Mouse (Mus musculus): ENCODE results near the gene Uvrag. TPM values are rescaled to one million over a fixed set of nuclear protein-coding genes. Genes with fewer than 3 reads are reported as not detected.

The Uvrag gene
- polyA plus RNA-seq, 1 experiment from 2014 or later, result 14.5 TPM

- DNase-seq (ENCODE audit: low spot score) (no peak), ATAC-seq (replicated peaks; ENCODE audit: low FRiP score) (no peak)
- no peak overlapping the region for H3K27ac ChIP-seq (ENCODE audit: low read depth, low read length)
- 81% methylated on average over 8 of the region's 8 CpGs for WGBS
- H3K9ac ChIP-seq (ENCODE audit: low read depth, low read length), result no peak overlapping the region
- no peaks in the 10 kb centered on the region for H3K9me3 ChIP-seq (ENCODE audit: control insufficient read depth, low read length)
- no peaks in the 10 kb centered on the region for H3K27me3 ChIP-seq (replicated peaks; ENCODE audit: control insufficient read depth, insufficient read depth, low read length)
- H3K4me3 ChIP-seq (ENCODE audit: low read depth, low read length), result no peak overlapping the region
- no peaks in the 10 kb centered on the region for H3K4me1 ChIP-seq (replicated peaks; ENCODE audit: control insufficient read depth, insufficient read depth, low read length)
- no peaks in the 10 kb centered on the region for H3K36me3 ChIP-seq (ENCODE audit: control insufficient read depth, insufficient read depth, low read length)
- H3K4me2 ChIP-seq, result no peak overlapping the region
These were observed 183.7 kb downstream of the Uvrag start for GRCm38 (mm10) chr7:98957111-98957741.

GRCm38 (mm10) chr7:98956609-98957008 lies 184.3 kb downstream of the Uvrag start:
- H3K9me3 ChIP-seq (ENCODE audit: control insufficient read depth, low read length), result no peaks in the 10 kb centered on the region
- no peak overlapping the region for H3K9ac ChIP-seq (ENCODE audit: low read depth, low read length)
- H3K27ac ChIP-seq (ENCODE audit: low read depth, low read length), result no peak overlapping the region
- H3K27me3 ChIP-seq (replicated peaks; ENCODE audit: control insufficient read depth, insufficient read depth, low read length), result no peaks in the 10 kb centered on the region
- DNase-seq (ENCODE audit: low spot score) (no peak), ATAC-seq (replicated peaks; ENCODE audit: low FRiP score) (no peak)
- no peak overlapping the region for H3K4me3 ChIP-seq (ENCODE audit: low read depth, low read length)
- WGBS, result 92% methylated on average over 1 of the region's 1 CpGs
- no peaks in the 10 kb centered on the region for H3K36me3 ChIP-seq (ENCODE audit: control insufficient read depth, insufficient read depth, low read length)
- H3K4me1 ChIP-seq (replicated peaks; ENCODE audit: control insufficient read depth, insufficient read depth, low read length), result no peaks in the 10 kb centered on the region
- no peak overlapping the region for H3K4me2 ChIP-seq

DNA sequence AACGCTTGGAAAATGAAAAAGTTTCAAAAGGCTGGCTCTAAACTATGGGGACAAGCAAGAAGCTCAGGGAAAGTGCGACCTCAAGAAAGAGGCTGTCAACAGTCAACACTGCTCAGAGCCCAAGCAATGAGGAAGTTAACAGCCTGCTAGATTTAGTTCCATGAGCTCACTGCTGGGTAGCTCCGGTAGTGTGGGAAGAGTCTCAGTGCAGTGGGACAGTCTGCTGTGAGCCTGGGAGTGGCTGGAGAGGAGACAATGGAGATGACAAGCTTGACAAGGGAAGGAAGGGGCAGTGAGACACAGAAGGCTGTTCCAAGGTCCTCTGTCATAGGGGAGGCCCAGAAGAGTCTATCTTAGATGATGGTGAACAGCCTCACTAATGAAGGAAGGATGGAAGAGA lies 187.3 kb downstream of the Uvrag start:
- no peak overlapping the region for H3K9ac ChIP-seq (ENCODE audit: low read depth, low read length)
- no peak overlapping the region for H3K27ac ChIP-seq (ENCODE audit: low read depth, low read length)
- 64% methylated on average over 3 of the region's 3 CpGs for WGBS
- no peaks in the 10 kb centered on the region for H3K36me3 ChIP-seq (ENCODE audit: control insufficient read depth, insufficient read depth, low read length)
- H3K4me1 ChIP-seq (replicated peaks; ENCODE audit: control insufficient read depth, insufficient read depth, low read length), result no peaks in the 10 kb centered on the region
- ATAC-seq (replicated peaks; ENCODE audit: low FRiP score) (no peak), DNase-seq (ENCODE audit: low spot score) (no peak)
- no peak overlapping the region for H3K4me2 ChIP-seq
- no peak overlapping the region for H3K4me3 ChIP-seq (ENCODE audit: low read depth, low read length)
- H3K9me3 ChIP-seq (ENCODE audit: control insufficient read depth, low read length), result no peaks in the 10 kb centered on the region
- H3K27me3 ChIP-seq (replicated peaks; ENCODE audit: control insufficient read depth, insufficient read depth, low read length), result no peaks in the 10 kb centered on the region

GRCm38 (mm10) chr7:98944986-98945385 lies 196.0 kb downstream of the Uvrag start:
- DNase-seq (ENCODE audit: low spot score), result no peak
- H3K4me2 ChIP-seq, result no peak overlapping the region
- no peaks in the 10 kb centered on the region for H3K9me3 ChIP-seq (ENCODE audit: control insufficient read depth, low read length)
- no peaks in the 10 kb centered on the region for H3K27me3 ChIP-seq (replicated peaks; ENCODE audit: control insufficient read depth, insufficient read depth, low read length)
- H3K27ac ChIP-seq (ENCODE audit: low read depth, low read length), result no peak overlapping the region
- H3K4me3 ChIP-seq (ENCODE audit: low read depth, low read length), result no peak overlapping the region
- no peak overlapping the region for H3K9ac ChIP-seq (ENCODE audit: low read depth, low read length)
- H3K36me3 ChIP-seq (ENCODE audit: control insufficient read depth, insufficient read depth, low read length), result no peaks in the 10 kb centered on the region
- 57% methylated on average over 3 of the region's 3 CpGs for WGBS
- ATAC-seq (replicated peaks; ENCODE audit: low FRiP score), result no peak
- no peaks in the 10 kb centered on the region for H3K4me1 ChIP-seq (replicated peaks; ENCODE audit: control insufficient read depth, insufficient read depth, low read length)

GRCm38 (mm10) chr7:98943687-98944086 lies 197.3 kb downstream of the Uvrag start:
- Histone ChIP-seq H3K27ac (ENCODE audit: low read depth, low read length) (no peak overlapping the region), H3K27me3 (replicated peaks; ENCODE audit: control insufficient read depth, insufficient read depth, low read length) (no peaks in the 10 kb centered on the region), H3K4me1 (replicated peaks; ENCODE audit: control insufficient read depth, insufficient read depth, low read length) (no peaks in the 10 kb centered on the region), H3K4me3 (ENCODE audit: low read depth, low read length) (no peak overlapping the region), H3K9me3 (ENCODE audit: control insufficient read depth, low read length) (no peaks in the 10 kb centered on the region), H3K9ac (ENCODE audit: low read depth, low read length) (no peak overlapping the region), H3K36me3 (ENCODE audit: control insufficient read depth, insufficient read depth, low read length) (no peaks in the 10 kb centered on the region), H3K4me2 (no peak overlapping the region)
- DNase-seq (ENCODE audit: low spot score), result no peak
- 89% methylated on average over 5 of the region's 5 CpGs for WGBS
- no peak for ATAC-seq (replicated peaks; ENCODE audit: low FRiP score)

DNA sequence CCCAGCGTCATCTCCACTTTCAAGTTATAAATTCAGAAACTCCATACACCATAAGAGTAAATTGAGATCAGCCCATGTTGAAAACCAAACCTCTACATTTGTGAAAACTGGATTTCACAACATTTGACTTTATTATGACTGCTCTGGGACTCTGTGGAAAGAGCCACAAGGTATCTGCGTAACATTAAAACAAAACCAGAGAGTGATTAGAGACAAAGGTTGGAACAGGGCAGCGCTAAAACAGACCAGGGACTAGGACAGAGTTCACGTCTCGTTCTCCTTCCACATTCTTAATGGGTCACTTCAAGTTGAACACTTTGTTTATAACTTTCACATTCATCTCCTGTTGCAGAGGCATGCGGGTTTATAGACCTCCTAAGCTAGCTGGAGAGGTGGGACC lies 198.2 kb downstream of the Uvrag start:
- no peaks in the 10 kb centered on the region for H3K27me3 ChIP-seq (replicated peaks; ENCODE audit: control insufficient read depth, insufficient read depth, low read length)
- no peak for DNase-seq (ENCODE audit: low spot score)
- no peaks in the 10 kb centered on the region for H3K4me1 ChIP-seq (replicated peaks; ENCODE audit: control insufficient read depth, insufficient read depth, low read length)
- no peaks in the 10 kb centered on the region for H3K9me3 ChIP-seq (ENCODE audit: control insufficient read depth, low read length)
- H3K4me2 ChIP-seq, result no peak overlapping the region
- H3K4me3 ChIP-seq (ENCODE audit: low read depth, low read length), result no peak overlapping the region
- no peaks in the 10 kb centered on the region for H3K36me3 ChIP-seq (ENCODE audit: control insufficient read depth, insufficient read depth, low read length)
- H3K9ac ChIP-seq (ENCODE audit: low read depth, low read length), result no peak overlapping the region
- WGBS, result 87% methylated on average over 6 of the region's 6 CpGs
- ATAC-seq (replicated peaks; ENCODE audit: low FRiP score), result no peak
- H3K27ac ChIP-seq (ENCODE audit: low read depth, low read length), result no peak overlapping the region

DNA sequence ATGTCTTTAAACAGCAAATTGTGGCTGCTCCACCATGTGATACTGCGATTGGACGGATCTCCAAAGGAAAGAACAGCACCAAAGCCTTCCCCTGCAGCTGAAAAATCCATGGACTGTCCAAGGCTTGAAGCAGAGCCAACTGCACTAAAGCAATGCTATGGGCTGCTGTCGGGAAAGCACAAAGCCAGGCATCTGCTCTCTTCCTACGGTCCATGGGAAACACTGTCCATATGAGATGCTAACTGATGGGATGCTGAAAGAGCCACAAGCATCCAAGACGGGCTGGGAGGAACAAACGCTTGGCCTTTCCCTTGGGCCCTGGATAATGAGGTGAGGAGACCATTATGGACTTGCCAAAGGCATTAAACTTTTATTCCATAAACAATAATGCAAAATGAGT lies 201.7 kb downstream of the Uvrag start:
- 92% methylated on average over 6 of the region's 6 CpGs for WGBS
- no peak overlapping the region for H3K4me2 ChIP-seq
- no peaks in the 10 kb centered on the region for H3K9me3 ChIP-seq (ENCODE audit: control insufficient read depth, low read length)
- H3K36me3 ChIP-seq (ENCODE audit: control insufficient read depth, insufficient read depth, low read length), result no peaks in the 10 kb centered on the region
- no peaks in the 10 kb centered on the region for H3K27me3 ChIP-seq (replicated peaks; ENCODE audit: control insufficient read depth, insufficient read depth, low read length)
- no peak overlapping the region for H3K9ac ChIP-seq (ENCODE audit: low read depth, low read length)
- ATAC-seq (replicated peaks; ENCODE audit: low FRiP score) (no peak), DNase-seq (ENCODE audit: low spot score) (peak; percentile 12)
- peaks cover 5% of the 10 kb centered on the region; the same call in 1 of the 2 replicates for H3K4me1 ChIP-seq (replicated peaks; ENCODE audit: control insufficient read depth, insufficient read depth, low read length)
- no peak overlapping the region for H3K27ac ChIP-seq (ENCODE audit: low read depth, low read length)
- H3K4me3 ChIP-seq (ENCODE audit: low read depth, low read length), result no peak overlapping the region

DNA sequence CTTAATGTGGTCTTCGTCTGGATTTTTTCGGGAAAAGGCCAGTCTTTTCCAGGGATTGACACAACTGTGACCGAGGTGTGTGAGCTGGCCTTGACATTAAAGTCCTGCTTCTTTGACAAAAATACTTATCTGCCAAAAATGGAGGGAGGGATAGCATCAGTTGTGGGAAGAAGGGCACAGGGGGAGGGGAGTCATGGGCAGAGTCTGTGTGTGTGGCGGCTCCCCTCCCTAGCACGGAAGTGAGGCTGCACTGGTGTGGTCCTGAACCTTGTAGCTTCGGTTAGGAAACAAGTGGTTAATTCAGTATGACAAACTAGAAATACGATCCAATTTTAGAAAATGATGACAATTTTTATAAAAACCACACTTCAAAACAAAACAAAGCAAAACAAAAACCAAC lies 202.3 kb downstream of the Uvrag start:
- ATAC-seq (replicated peaks; ENCODE audit: low FRiP score) (no peak), DNase-seq (ENCODE audit: low spot score) (no peak)
- peaks cover 5% of the 10 kb centered on the region; the same call in 1 of the 2 replicates for H3K4me1 ChIP-seq (replicated peaks; ENCODE audit: control insufficient read depth, insufficient read depth, low read length)
- no peak overlapping the region for H3K4me2 ChIP-seq
- H3K36me3 ChIP-seq (ENCODE audit: control insufficient read depth, insufficient read depth, low read length), result no peaks in the 10 kb centered on the region
- H3K27me3 ChIP-seq (replicated peaks; ENCODE audit: control insufficient read depth, insufficient read depth, low read length), result no peaks in the 10 kb centered on the region
- no peak overlapping the region for H3K4me3 ChIP-seq (ENCODE audit: low read depth, low read length)
- no peak overlapping the region for H3K27ac ChIP-seq (ENCODE audit: low read depth, low read length)
- 83% methylated on average over 7 of the region's 7 CpGs for WGBS
- no peak overlapping the region for H3K9ac ChIP-seq (ENCODE audit: low read depth, low read length)
- H3K9me3 ChIP-seq (ENCODE audit: control insufficient read depth, low read length), result no peaks in the 10 kb centered on the region

- 71% methylated on average over 20 of the region's 20 CpGs for WGBS
- ATAC-seq (replicated peaks; ENCODE audit: low FRiP score), result no peak
- Histone ChIP-seq H3K36me3 (ENCODE audit: control insufficient read depth, insufficient read depth, low read length) (no peaks in the 10 kb centered on the region), H3K9me3 (ENCODE audit: control insufficient read depth, low read length) (no peaks in the 10 kb centered on the region), H3K27me3 (replicated peaks; ENCODE audit: control insufficient read depth, insufficient read depth, low read length) (no peaks in the 10 kb centered on the region), H3K4me2 (no peak overlapping the region), H3K9ac (ENCODE audit: low read depth, low read length) (no peak overlapping the region), H3K4me3 (ENCODE audit: low read depth, low read length) (no peak overlapping the region), H3K4me1 (replicated peaks; ENCODE audit: control insufficient read depth, insufficient read depth, low read length) (peaks cover 5% of the 10 kb centered on the region; the same call in 1 of the 2 replicates), H3K27ac (ENCODE audit: low read depth, low read length) (no peak overlapping the region)
- no peak for DNase-seq (ENCODE audit: low spot score)
These were observed 203.7 kb downstream of the Uvrag start for GRCm38 (mm10) chr7:98937079-98937813.
